Mouse (Mus musculus): Measurements from ENCODE around the gene Plin1. TPM values are rescaled to one million over a fixed set of nuclear protein-coding genes. Genes with fewer than 3 reads are reported as not detected.

The Plin1 gene
- total and polyA plus RNA-seq, 3 experiments, result not detected

DNA sequence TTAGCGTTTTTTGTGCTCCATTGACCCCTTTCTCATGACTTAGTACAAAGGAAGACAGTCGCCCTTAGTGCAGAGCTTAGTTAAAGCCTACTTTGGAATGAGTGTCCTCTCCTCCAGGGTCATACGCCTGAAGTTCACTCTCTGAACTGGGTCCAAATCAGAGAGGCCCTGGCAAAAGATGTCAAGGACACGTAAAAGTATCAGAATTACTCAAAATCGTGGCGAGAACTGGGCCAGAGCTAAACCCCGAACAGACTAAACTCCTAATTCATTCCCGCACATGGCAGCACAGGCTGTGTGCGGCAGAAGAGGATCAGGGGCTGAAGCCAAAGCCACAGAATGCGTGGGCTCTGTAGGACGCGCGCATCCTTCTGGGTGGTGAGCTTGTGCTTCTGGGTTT, 1.3 kb downstream of the Plin1 start:
- no peak for DNase-seq (ENCODE audit: extremely low read depth)
- Histone ChIP-seq H3K36me3 (replicated peaks in 1 of 2; ENCODE audit: control insufficient read depth in 1 of 2, insufficient read depth in 1 of 2, low read length in 1 of 2) (peaks cover 0 to 18% of the 10 kb centered on the region in 2 experiments), H3K27me3 (replicated peaks) (peaks cover 9% of the 10 kb centered on the region), H3K27ac (ENCODE audit: insufficient read depth, low read depth) (no peak overlapping the region), H3K4me3 (replicated peaks in 1 of 3; ENCODE audit: low read depth in 2 of 3, low read length in 2 of 3, poor library complexity in 1 of 3) (no peak overlapping the region), H3K9me3 (replicated peaks; ENCODE audit: low read length) (no peaks in the 10 kb centered on the region), H3K4me1 (ENCODE audit: control insufficient read depth in 1 of 2, insufficient read depth in 2 of 2) (peaks cover 4 to 13% of the 10 kb centered on the region in 2 experiments; a peak in 2 of 4 replicates), H3K79me2 (replicated peaks; ENCODE audit: control insufficient read depth, extremely low read depth, insufficient read depth, poor library complexity, severe bottlenecking) (no peaks in the 10 kb centered on the region), H3K4me2 (ENCODE audit: insufficient read depth, low read depth, poor library complexity, severe bottlenecking) (no peak overlapping the region), H3K9ac (ENCODE audit: insufficient read depth, low read depth) (no peak overlapping the region)
- in situ Hi-C loops (cut with MboI; ENCODE audit: low pct_ligation_motif_present, low pct_unique_long_range_greater_than_20kb, low sequenced_read_pairs) (no loop called here), dilution Hi-C loops (cut with MboI; ENCODE audit: extremely low pct_ligation_motif_present, extremely low pct_unique_long_range_greater_than_20kb, low sequenced_read_pairs) (no loop called here)
- TF ChIP-seq CTCF (conservative IDR thresholded peaks at IDR 0.05 in 1 of 2, IDR thresholded peaks at IDR 0.05 in 1 of 2; ENCODE audit: low read depth in 2 of 2, low read length in 2 of 2) (no peak), SIN3A (IDR thresholded peaks at IDR 0.05; ENCODE audit: low read length) (no peak), MAZ (IDR thresholded peaks at IDR 0.05; ENCODE audit: low read depth, low read length) (no peak), EP300 (IDR thresholded peaks at IDR 0.05; ENCODE audit: low read length) (no peak), TCF12 (IDR thresholded peaks at IDR 0.05; ENCODE audit: low read depth, low read length) (no peak), ZKSCAN1 (IDR thresholded peaks at IDR 0.05; ENCODE audit: borderline replicate concordance, low read depth, low read length) (no peak), POLR2A (IDR thresholded peaks at IDR 0.05; ENCODE audit: low read depth, low read length) (no peak), IRF4 (IDR thresholded peaks at IDR 0.05; ENCODE audit: low read depth, low read length) (no peak), ETS1 (conservative IDR thresholded peaks at IDR 0.05; ENCODE audit: low read depth, low read length) (no peak), PAX5 (IDR thresholded peaks at IDR 0.05; ENCODE audit: low read length) (no peak), POLR2AphosphoS2 (IDR thresholded peaks at IDR 0.05; ENCODE audit: low read depth, low read length) (no peak), RAD21 (IDR thresholded peaks at IDR 0.05; ENCODE audit: low read depth, low read length) (no peak), TBP (conservative IDR thresholded peaks at IDR 0.05; ENCODE audit: low read depth, low read length) (no peak)

DNA sequence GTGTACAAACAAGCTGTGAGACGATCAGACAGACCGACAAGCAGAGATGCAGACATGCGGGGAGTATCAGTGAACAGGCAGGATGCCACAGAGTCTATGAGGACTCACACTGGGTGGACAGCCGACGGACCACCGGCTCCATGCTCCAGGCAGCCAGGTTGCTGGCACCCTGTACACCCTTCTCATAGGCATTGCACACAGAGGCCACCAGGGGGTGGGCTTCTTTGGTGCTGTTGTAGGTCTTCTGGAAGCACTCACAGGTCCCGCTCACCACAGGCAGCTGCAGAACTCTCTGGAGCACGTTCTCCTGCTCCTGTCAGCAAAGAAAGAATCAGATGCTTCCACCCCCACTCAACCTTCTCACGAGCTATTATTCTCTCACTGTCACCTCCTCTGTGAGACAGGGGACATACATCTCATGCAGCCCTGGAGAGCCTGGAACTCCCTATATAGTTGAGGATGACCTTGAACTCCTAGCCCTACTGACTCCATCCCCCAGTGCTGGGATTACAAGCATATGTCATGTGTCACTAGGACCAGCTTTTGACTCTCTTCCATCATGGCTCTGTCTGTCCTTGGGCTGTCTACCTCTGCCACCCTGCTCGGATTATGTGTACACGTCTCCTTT, 2.8 kb downstream of the Plin1 start:
- no peak overlapping the region for H3K9ac ChIP-seq (ENCODE audit: insufficient read depth, low read depth)
- TF ChIP-seq MXI1 (IDR thresholded peaks at IDR 0.05; ENCODE audit: low read depth, low read length) (no peak), CTCF (conservative IDR thresholded peaks at IDR 0.05 in 1 of 2, IDR thresholded peaks at IDR 0.05 in 1 of 2; ENCODE audit: low read depth in 2 of 2, low read length in 2 of 2) (peak in 1 of 2 experiments; percentile 49; a peak in 1 of 4 replicates)
- DNase-seq (ENCODE audit: extremely low read depth), result peak; percentile 42
- peaks cover 4 to 13% of the 10 kb centered on the region in 2 experiments; a peak in 2 of 4 replicates for H3K4me1 ChIP-seq (ENCODE audit: control insufficient read depth in 1 of 2, insufficient read depth in 2 of 2)
- in situ Hi-C loops (cut with MboI; ENCODE audit: low pct_ligation_motif_present, low pct_unique_long_range_greater_than_20kb, low sequenced_read_pairs) (loop anchor here (5.0 to 10.0 kb wide), 2 partner anchors 68 to 235 kb away; partner anchors contain the start of gene Ticrr), dilution Hi-C loops (cut with MboI; ENCODE audit: extremely low pct_ligation_motif_present, extremely low pct_unique_long_range_greater_than_20kb, low sequenced_read_pairs) (no loop called here)
- H3K4me2 ChIP-seq (ENCODE audit: insufficient read depth, low read depth, poor library complexity, severe bottlenecking), result peak overlapping the region; percentile 5; the same call in 1 of the 2 replicates
- no peaks in the 10 kb centered on the region for H3K79me2 ChIP-seq (replicated peaks; ENCODE audit: control insufficient read depth, extremely low read depth, insufficient read depth, poor library complexity, severe bottlenecking)
- H3K27ac ChIP-seq (ENCODE audit: insufficient read depth, low read depth), result no peak overlapping the region
- peaks cover 0 to 5% of the 10 kb centered on the region in 2 experiments for H3K36me3 ChIP-seq (replicated peaks in 1 of 2; ENCODE audit: control insufficient read depth in 1 of 2, insufficient read depth in 1 of 2, low read length in 1 of 2)
- peaks cover 23% of the 10 kb centered on the region for H3K27me3 ChIP-seq (replicated peaks)
- no peak overlapping the region for H3K4me3 ChIP-seq (replicated peaks in 1 of 3; ENCODE audit: low read depth in 2 of 3, low read length in 2 of 3, poor library complexity in 1 of 3)
- no peaks in the 10 kb centered on the region for H3K9me3 ChIP-seq (replicated peaks; ENCODE audit: low read length)
